28 mouse cellular contexts compared by ENCODE assay signal in genomic region chr1:181003790-181004189, GRCm38 (mm10). TPM values are rescaled to one million over a fixed set of nuclear protein-coding genes. Genes with fewer than 3 reads are reported as not detected.
DNase-seq lines count a peak whose midpoint lies in the region; ATAC-seq lines count a peak whose summit lies in the region.
"Had no signal": no experiment of that assay in that cellular context is flagged by ENCODE, and none has a peak within 500 bp of the region (broad histone marks: within the 10 kb centered on the region; RNA-seq: fewer than 3 reads in every experiment).

No protein-coding gene starts in this region.

- H3K27me3 ChIP-seq in embryonic facial prominence, embryonic 14.5 days (replicated peaks; ENCODE audit: control insufficient read depth, insufficient read depth, low read length), result no peaks in the 10 kb centered on the region
- H3K27me3 ChIP-seq in embryonic facial prominence, embryonic 10.5 days (replicated peaks; ENCODE audit: low read depth, poor library complexity, severe bottlenecking), result no peaks in the 10 kb centered on the region
- no peaks in the 10 kb centered on the region for H3K27me3 ChIP-seq in forebrain, embryonic 11.5 days (ENCODE audit: control insufficient read depth, insufficient read depth, low read length)
- no peaks in the 10 kb centered on the region for H3K27me3 ChIP-seq in forebrain, embryonic 15.5 days
- H3K27me3 ChIP-seq: CH12.LX, Patski had no signal

- no peaks in the 10 kb centered on the region for H3K36me3 ChIP-seq in embryonic facial prominence, embryonic 14.5 days (ENCODE audit: control insufficient read depth, insufficient read depth, low read length)
- no peaks in the 10 kb centered on the region for H3K36me3 ChIP-seq in embryonic facial prominence, embryonic 10.5 days (replicated peaks)
- no peaks in the 10 kb centered on the region for H3K36me3 ChIP-seq in forebrain, embryonic 11.5 days (ENCODE audit: control insufficient read depth, insufficient read depth, low read length)
- no peaks in the 10 kb centered on the region for H3K36me3 ChIP-seq in forebrain, embryonic 15.5 days
- H3K36me3 ChIP-seq: G1E had no signal

- WGBS in embryonic facial prominence, embryonic 14.5 days, result 83% methylated on average over 2 of the region's 2 CpGs
- WGBS in embryonic facial prominence, embryonic 10.5 days, result 82% methylated on average over 2 of the region's 2 CpGs
- WGBS in forebrain, embryonic 11.5 days, result 83% methylated on average over 2 of the region's 2 CpGs
- WGBS in forebrain, embryonic 15.5 days, result 79% methylated on average over 2 of the region's 2 CpGs

- no peak overlapping the region for H3K27ac ChIP-seq in embryonic facial prominence, embryonic 14.5 days (replicated peaks; ENCODE audit: low read depth, low read length)
- no peak overlapping the region for H3K27ac ChIP-seq in embryonic facial prominence, embryonic 10.5 days (replicated peaks)
- H3K27ac ChIP-seq in forebrain, embryonic 11.5 days (ENCODE audit: low read depth, low read length), result no peak overlapping the region
- H3K27ac ChIP-seq in forebrain, embryonic 15.5 days (replicated peaks), result no peak overlapping the region

- no peak overlapping the region for H3K4me3 ChIP-seq in embryonic facial prominence, embryonic 14.5 days (ENCODE audit: low read depth, low read length)
- no peak overlapping the region for H3K4me3 ChIP-seq in embryonic facial prominence, embryonic 10.5 days
- H3K4me3 ChIP-seq in forebrain, embryonic 11.5 days (ENCODE audit: low read depth, low read length), result no peak overlapping the region
- no peak overlapping the region for H3K4me3 ChIP-seq in forebrain, embryonic 15.5 days

- H3K9me3 ChIP-seq in embryonic facial prominence, embryonic 14.5 days (ENCODE audit: control insufficient read depth, low read length), result no peaks in the 10 kb centered on the region
- no peaks in the 10 kb centered on the region for H3K9me3 ChIP-seq in embryonic facial prominence, embryonic 10.5 days
- no peaks in the 10 kb centered on the region for H3K9me3 ChIP-seq in forebrain, embryonic 11.5 days (ENCODE audit: control insufficient read depth, low read length)
- H3K9me3 ChIP-seq in forebrain, embryonic 15.5 days, result no peaks in the 10 kb centered on the region
- H3K9me3 ChIP-seq: G1E had no signal

- DNase-seq in embryonic facial prominence, embryonic 14.5 days (ENCODE audit: low spot score), result no peak
- DNase-seq in embryonic facial prominence, embryonic 10.5 days (ENCODE audit: low spot score), result no peak
- DNase-seq in forebrain, embryonic 11.5 days (ENCODE audit: low spot score), result peak; percentile 7
- DNase-seq in heart, adult 11 months, result peak; percentile 74
- no peak for DNase-seq in heart, postnatal 4 days
- peak; percentile 1 for DNase-seq in ovary, postnatal 36 days (ENCODE audit: low spot score)
- DNase-seq in ovary, postnatal 14 days (ENCODE audit: low spot score), result no peak
- DNase-seq: adrenal gland, adult 2 months; adrenal gland, adult 8-10 months; adrenal gland, postnatal 10 days; adrenal gland, postnatal 14 days; adrenal gland, postnatal 25 days; adrenal gland, postnatal 36 days; B cell, adult 2 months; cerebellum, adult 11 months; cerebellum, adult 11-12 months had no signal

- no peak overlapping the region for H3K4me2 ChIP-seq in embryonic facial prominence, embryonic 14.5 days (ENCODE audit: low read depth, low read length)
- H3K4me2 ChIP-seq in forebrain, embryonic 11.5 days (ENCODE audit: low read depth, low read length, severe bottlenecking), result no peak overlapping the region
- no peak overlapping the region for H3K4me2 ChIP-seq in forebrain, embryonic 15.5 days (replicated peaks)

- no peak overlapping the region for H3K9ac ChIP-seq in embryonic facial prominence, embryonic 14.5 days (ENCODE audit: low read depth, low read length)
- no peak overlapping the region for H3K9ac ChIP-seq in forebrain, embryonic 11.5 days (ENCODE audit: low read length)
- no peak overlapping the region for H3K9ac ChIP-seq in forebrain, embryonic 15.5 days (replicated peaks)

- H3K4me1 ChIP-seq in embryonic facial prominence, embryonic 14.5 days (ENCODE audit: control insufficient read depth, insufficient read depth, low read length), result no peaks in the 10 kb centered on the region
- peaks cover 21% of the 10 kb centered on the region for H3K4me1 ChIP-seq in embryonic facial prominence, embryonic 10.5 days
- H3K4me1 ChIP-seq in forebrain, embryonic 11.5 days (replicated peaks; ENCODE audit: control insufficient read depth, insufficient read depth, low read length), result no peaks in the 10 kb centered on the region
- no peaks in the 10 kb centered on the region for H3K4me1 ChIP-seq in forebrain, embryonic 15.5 days

- peak; percentile 50; the same call in 1 of the 2 replicates for ATAC-seq in embryonic facial prominence, embryonic 14.5 days (ENCODE audit: low read depth)
- ATAC-seq in forebrain, embryonic 11.5 days (replicated peaks; ENCODE audit: low FRiP score), result no peak
- no peak for ATAC-seq in forebrain, embryonic 15.5 days (replicated peaks)
- ATAC-seq: activated CD4-positive, CD25-positive, alpha-beta regulatory T cell, adult 4 months; CD4-positive, CD25-positive, alpha-beta regulatory T cell, adult 4 months; Patski had no signal

RNA-seq across cellular contexts. Expression of gene Ephx1, which starts 16.9 kb away (rescaled TPM):
- 13.1 and 15.4 TPM in 2 replicates for polyA plus RNA-seq in embryonic facial prominence, embryonic 14.5 days (2014; fragmentation: Nextera tagmentation; extraction: Ambion mirVana)
- polyA plus RNA-seq in embryonic facial prominence, embryonic 10.5 days (2016; fragmentation: Nextera tagmentation; extraction: Ambion mirVana), result 0.41 and 0.46 TPM in 2 replicates
- 0.65 and 1.1 TPM in 2 replicates for polyA plus RNA-seq in forebrain, embryonic 11.5 days (2014; fragmentation: Nextera tagmentation; extraction: Ambion mirVana)
- 3.6 and 4.0 TPM in 2 replicates for polyA plus RNA-seq in forebrain, embryonic 15.5 days (2015; fragmentation: Nextera tagmentation; extraction: Ambion mirVana)
- total RNA-seq in heart, postnatal 4 days (2021), result 10 to 100 TPM; 11.6 to 13.8 TPM
- total RNA-seq: G1E had no signal
- polyA plus RNA-seq: G1E had no signal

RNA-seq across cellular contexts. Expression of gene 9130409I23Rik, which starts 47.2 kb away (rescaled TPM):
- not detected in 2 replicates for polyA plus RNA-seq in embryonic facial prominence, embryonic 14.5 days (2014; fragmentation: Nextera tagmentation; extraction: Ambion mirVana)
- polyA plus RNA-seq in embryonic facial prominence, embryonic 10.5 days (2016; fragmentation: Nextera tagmentation; extraction: Ambion mirVana), result not detected in 2 replicates
- 0.09 TPM in 1 of 2 replicates, not detected in the other for polyA plus RNA-seq in forebrain, embryonic 11.5 days (2014; fragmentation: Nextera tagmentation; extraction: Ambion mirVana)
- polyA plus RNA-seq in forebrain, embryonic 15.5 days (2015; fragmentation: Nextera tagmentation; extraction: Ambion mirVana), result 0.11 TPM in 1 of 2 replicates, not detected in the other
- not detected for total RNA-seq in heart, postnatal 4 days (2021)
- total RNA-seq: adrenal gland, adult 18-20 months; adrenal gland, adult 2 months; adrenal gland, adult 8-10 months; adrenal gland, postnatal 25 days; adrenal gland, postnatal 36 days; adrenal gland, postnatal 4 days; CH12.LX; ES-E14; MEL had no signal
- polyA plus RNA-seq: adrenal gland, adult 2 months; brain, embryonic 14.5 days; C2C12; CD4-positive, CD25-positive, alpha-beta regulatory T cell, adult 4 months; G1E had no signal

Comparison
In these comparisons a context has a peak if more than half of its experiments do, and no peak if none do; other contexts are left out.
1. DNase-seq: peak in forebrain, embryonic 11.5 days (single experiment), heart, adult 11 months (single experiment) and ovary, postnatal 36 days (single experiment); none in embryonic facial prominence, embryonic 14.5 days (single experiment), embryonic facial prominence, embryonic 10.5 days (single experiment), heart, postnatal 4 days (single experiment) and ovary, postnatal 14 days (single experiment).